Mouse (Mus musculus) midbrain, embryonic 11.5 days (tissue): Measurements from ENCODE around the gene Lrrc42. TPM values are rescaled to one million over a fixed set of nuclear protein-coding genes. Genes with fewer than 3 reads are reported as not detected.

Experiments used
- ATAC-seq: fragments of 200-750 bp; cut with Nextera tagmentation; 2 replicates; pipeline ENCODE4 v1.8.0; 2017; ENCODE audit warnings: moderate TSS enrichment, moderate library complexity; ENCODE audit not compliant: low FRiP score
- DNase-seq: peaks from one replicate; pipeline ENCODE4 v3.0.0; 2015; ENCODE audit warnings: low spot score; ENCODE audit errors: missing footprints
- H3K27ac ChIP-seq: fragments of 300-500 bp; sonication (generic); 2 replicates; pipeline ENCODE4 v1.5.1; 2014; ENCODE audit warnings: low read depth, low read length
- H3K27me3 ChIP-seq: fragments of 300-500 bp; sonication (generic); 2 replicates; pipeline ENCODE4 v1.6.1; 2014; ENCODE audit warnings: mild to moderate bottlenecking, low read length, moderate library complexity, mixed read lengths; ENCODE audit not compliant: control insufficient read depth, insufficient read depth
- H3K36me3 ChIP-seq: fragments of 300-500 bp; sonication (generic); 2 replicates; pipeline ENCODE4 v1.6.1; 2014; ENCODE audit warnings: mild to moderate bottlenecking, low read length, moderate library complexity, mixed read lengths; ENCODE audit not compliant: control insufficient read depth, insufficient read depth
- H3K4me1 ChIP-seq: fragments of 300-500 bp; sonication (generic); 2 replicates; pipeline ENCODE4 v1.6.1; 2014; ENCODE audit warnings: low read length; ENCODE audit not compliant: control insufficient read depth, insufficient read depth
- H3K4me2 ChIP-seq: fragments of 300-500 bp; sonication (generic); 2 replicates; pipeline ENCODE4 v1.6.1; 2014; ENCODE audit warnings: mild to moderate bottlenecking, moderate library complexity
- H3K4me3 ChIP-seq: fragments of 300-500 bp; sonication (generic); 2 replicates; pipeline ENCODE4 v1.5.1; 2014; ENCODE audit warnings: low read depth, low read length
- H3K9ac ChIP-seq: fragments of 300-500 bp; sonication (generic); 2 replicates; pipeline ENCODE4 v1.6.1; 2014; ENCODE audit warnings: low read length
- H3K9me3 ChIP-seq: fragments of 300-500 bp; sonication (generic); 2 replicates; pipeline ENCODE4 v1.6.1; 2016; ENCODE audit warnings: low read length; ENCODE audit not compliant: control insufficient read depth
- whole genome bisulfite sequencing: fragments of 180-500 bp; shearing (Covaris S2); extraction: QIAGEN DNeasy Blood & Tissue Kit; methylation state at CpG from one replicate; pipeline ENCODE4 v1.1.7; 2014; 5-methylcytosine and 5-hydroxymethylcytosine counted together
- polyA plus RNA-seq: library from polyadenylated mRNA; unstranded; fragments of >200 nt; fragmentation: Nextera tagmentation; extraction: Ambion mirVana; gene quantifications from 2 replicates; pipeline ENCODE4 v1.2.1, GENCODE M21; 2014

The Lrrc42 gene
- 69.8 and 70.0 TPM in 2 replicates for polyA plus RNA-seq

- peak within 1 kb of the TSS; percentile 58; the same call in 1 of the 2 replicates for H3K27ac ChIP-seq
- H3K36me3 ChIP-seq, result no peaks in the 10 kb centered on the region
- H3K4me2 ChIP-seq, result peak within 1 kb of the TSS; percentile 63
- H3K4me3 ChIP-seq, result peak within 1 kb of the TSS; percentile 73
- H3K9me3 ChIP-seq, result no peaks in the 10 kb centered on the region
- 0 out of 2 replicates have a peak, but pooled peaks cover 2% of the 10 kb centered on the region for H3K4me1 ChIP-seq
- peak; percentile 96 for ATAC-seq
- DNase-seq, result peak; percentile 100
- peak within 1 kb of the TSS; percentile 81 for H3K9ac ChIP-seq
- under 1% methylated on average over 91 of the region's 101 CpGs for WGBS
- no peaks in the 10 kb centered on the region for H3K27me3 ChIP-seq
Measured at GRCm38 (mm10) chr4:107253125-107254091, at the start of gene Lrrc42, which contains the start of gene Hspb11. Gene Lrrc42 (minus strand): TSS chr4:107253532. Gene Hspb11 (plus strand): TSS chr4:107253593.

- H3K36me3 ChIP-seq, result no peaks in the 10 kb centered on the region
Measured at GRCm38 (mm10) chr4:107302832-107303231, 49.5 kb upstream of the Lrrc42 start.

GRCm38 (mm10) chr4:107302221-107302620 is 48.9 kb upstream of the Lrrc42 start:
- Histone ChIP-seq H3K27me3 (no peaks in the 10 kb centered on the region), H3K4me1 (no peaks in the 10 kb centered on the region), H3K9me3 (no peaks in the 10 kb centered on the region), H3K9ac (no peak overlapping the region), H3K4me3 (no peak overlapping the region), H3K4me2 (no peak overlapping the region), H3K27ac (no peak overlapping the region), H3K36me3 (no peaks in the 10 kb centered on the region)
- DNase-seq, result no peak
- ATAC-seq, result no peak
- 86% methylated on average over 9 of the region's 9 CpGs for WGBS

More at GRCm38 (mm10) chr4:107302832-107303231, 49.5 kb upstream of the Lrrc42 start:
- Histone ChIP-seq H3K4me1 (no peaks in the 10 kb centered on the region), H3K27ac (no peak overlapping the region), H3K4me2 (no peak overlapping the region), H3K9me3 (no peaks in the 10 kb centered on the region), H3K9ac (no peak overlapping the region), H3K4me3 (no peak overlapping the region), H3K27me3 (no peaks in the 10 kb centered on the region)
- ATAC-seq, result no peak
- 87% methylated on average over 4 of the region's 4 CpGs for WGBS
- no peak for DNase-seq

- no peak overlapping the region for H3K27ac ChIP-seq
- no peaks in the 10 kb centered on the region for H3K9me3 ChIP-seq
- no peak overlapping the region for H3K4me3 ChIP-seq
- ATAC-seq (no peak), DNase-seq (peak; percentile 54)
- no peak overlapping the region for H3K4me2 ChIP-seq
- WGBS, result 91% methylated on average over 1 of the region's 1 CpGs
- no peak overlapping the region for H3K9ac ChIP-seq
- H3K36me3 ChIP-seq, result no peaks in the 10 kb centered on the region
- H3K27me3 ChIP-seq, result no peaks in the 10 kb centered on the region
- H3K4me1 ChIP-seq, result no peaks in the 10 kb centered on the region
Measured at GRCm38 (mm10) chr4:107300902-107301555, 47.7 kb upstream of the Lrrc42 start.

GRCm38 (mm10) chr4:107300371-107300770 is 47.0 kb upstream of the Lrrc42 start:
- no peaks in the 10 kb centered on the region for H3K27me3 ChIP-seq
- H3K4me2 ChIP-seq, result no peak overlapping the region
- H3K36me3 ChIP-seq, result no peaks in the 10 kb centered on the region
- H3K9ac ChIP-seq, result no peak overlapping the region
- DNase-seq (no peak), ATAC-seq (no peak)
- H3K4me3 ChIP-seq, result no peak overlapping the region
- no peaks in the 10 kb centered on the region for H3K9me3 ChIP-seq
- 81% methylated on average over 4 of the region's 4 CpGs for WGBS
- H3K4me1 ChIP-seq, result no peaks in the 10 kb centered on the region
- H3K27ac ChIP-seq, result no peak overlapping the region

GRCm38 (mm10) chr4:107299779-107300340 is 46.5 kb upstream of the Lrrc42 start:
- no peak overlapping the region for H3K27ac ChIP-seq
- H3K4me3 ChIP-seq, result no peak overlapping the region
- 86% methylated on average over 7 of the region's 7 CpGs for WGBS
- no peaks in the 10 kb centered on the region for H3K9me3 ChIP-seq
- no peaks in the 10 kb centered on the region for H3K27me3 ChIP-seq
- DNase-seq, result peak; percentile 31
- no peak overlapping the region for H3K4me2 ChIP-seq
- no peak for ATAC-seq
- H3K4me1 ChIP-seq, result no peaks in the 10 kb centered on the region
- no peaks in the 10 kb centered on the region for H3K36me3 ChIP-seq
- no peak overlapping the region for H3K9ac ChIP-seq

- Histone ChIP-seq H3K4me1 (no peaks in the 10 kb centered on the region), H3K4me3 (no peak overlapping the region), H3K36me3 (no peaks in the 10 kb centered on the region), H3K9me3 (no peaks in the 10 kb centered on the region), H3K4me2 (no peak overlapping the region), H3K9ac (no peak overlapping the region), H3K27ac (no peak overlapping the region), H3K27me3 (no peaks in the 10 kb centered on the region)
- WGBS, result 83% methylated on average over 8 of the region's 8 CpGs
- no peak for ATAC-seq
- peak; percentile 28 for DNase-seq
Measured at GRCm38 (mm10) chr4:107298071-107298606, 44.8 kb upstream of the Lrrc42 start.

- Histone ChIP-seq H3K36me3 (no peaks in the 10 kb centered on the region), H3K27me3 (no peaks in the 10 kb centered on the region), H3K9me3 (no peaks in the 10 kb centered on the region), H3K4me3 (no peak overlapping the region), H3K4me1 (no peaks in the 10 kb centered on the region), H3K4me2 (no peak overlapping the region), H3K9ac (no peak overlapping the region), H3K27ac (no peak overlapping the region)
- DNase-seq, result no peak
- ATAC-seq, result no peak
- 78% methylated on average over 4 of the region's 4 CpGs for WGBS
Measured at GRCm38 (mm10) chr4:107292273-107292662, 38.9 kb upstream of the Lrrc42 start.
